Mouse (Mus musculus) thymus, postnatal 25 days (tissue): Measurements from ENCODE around the gene Trpc5.

ENCODE experiments used
- DNase-seq: peaks from one replicate; pipeline ENCODE4 v3.0.0; 2022

The Trpc5 gene

DNA sequence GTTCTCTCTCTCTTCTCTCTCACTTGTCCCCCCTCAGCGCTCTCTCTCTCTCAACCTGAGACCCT lies at the start of gene Trpc5:
Gene Trpc5, minus strand, starts transcription at position 39 of the 65 bp plus-strand sequence.
- DNase-seq: no peak

- no peak for DNase-seq
Measured at GRCm38 (mm10) chrX:144716330-144716729, 28.4 kb upstream of the Trpc5 start.

GRCm38 (mm10) chrX:144689859-144690181 lies 1.8 kb upstream of the Trpc5 start:
- DNase-seq: no peak

DNA sequence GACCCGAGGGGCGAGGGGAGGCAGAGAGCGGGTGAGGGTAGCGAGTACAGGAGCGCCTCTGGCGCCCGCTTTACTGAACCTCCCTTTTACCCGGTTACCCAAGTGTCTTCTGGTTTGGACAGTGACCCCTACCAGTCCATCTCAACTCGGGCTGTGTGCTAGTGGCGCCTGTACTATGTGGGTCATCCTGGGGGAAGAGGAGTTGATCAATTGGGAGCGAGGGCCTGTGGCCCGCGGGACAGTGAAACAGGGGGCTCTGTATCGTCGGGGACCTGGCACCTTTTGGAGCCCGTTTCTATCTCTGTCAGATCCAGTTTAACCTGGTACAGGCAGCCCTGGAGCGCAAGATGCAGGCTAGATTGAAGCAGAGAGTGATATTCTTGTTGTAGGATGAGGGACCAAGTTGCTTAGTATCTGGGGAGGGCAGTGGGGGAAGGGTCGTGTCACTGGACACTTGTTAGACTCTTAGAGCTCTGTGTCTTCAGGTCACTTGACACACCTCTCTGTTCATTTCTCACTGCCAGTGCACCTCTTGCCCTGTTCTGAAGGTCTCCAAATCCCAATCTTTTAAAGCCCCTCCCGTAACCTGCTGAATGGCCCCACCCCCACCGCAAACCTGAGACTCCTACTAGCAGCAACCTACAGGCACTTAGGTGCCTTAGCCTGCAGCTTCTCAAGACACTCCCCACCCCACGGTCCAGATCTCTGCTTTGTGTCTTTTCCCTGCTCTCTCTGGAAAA lies 1.3 kb upstream of the Trpc5 start:
- no peak for DNase-seq

DNA sequence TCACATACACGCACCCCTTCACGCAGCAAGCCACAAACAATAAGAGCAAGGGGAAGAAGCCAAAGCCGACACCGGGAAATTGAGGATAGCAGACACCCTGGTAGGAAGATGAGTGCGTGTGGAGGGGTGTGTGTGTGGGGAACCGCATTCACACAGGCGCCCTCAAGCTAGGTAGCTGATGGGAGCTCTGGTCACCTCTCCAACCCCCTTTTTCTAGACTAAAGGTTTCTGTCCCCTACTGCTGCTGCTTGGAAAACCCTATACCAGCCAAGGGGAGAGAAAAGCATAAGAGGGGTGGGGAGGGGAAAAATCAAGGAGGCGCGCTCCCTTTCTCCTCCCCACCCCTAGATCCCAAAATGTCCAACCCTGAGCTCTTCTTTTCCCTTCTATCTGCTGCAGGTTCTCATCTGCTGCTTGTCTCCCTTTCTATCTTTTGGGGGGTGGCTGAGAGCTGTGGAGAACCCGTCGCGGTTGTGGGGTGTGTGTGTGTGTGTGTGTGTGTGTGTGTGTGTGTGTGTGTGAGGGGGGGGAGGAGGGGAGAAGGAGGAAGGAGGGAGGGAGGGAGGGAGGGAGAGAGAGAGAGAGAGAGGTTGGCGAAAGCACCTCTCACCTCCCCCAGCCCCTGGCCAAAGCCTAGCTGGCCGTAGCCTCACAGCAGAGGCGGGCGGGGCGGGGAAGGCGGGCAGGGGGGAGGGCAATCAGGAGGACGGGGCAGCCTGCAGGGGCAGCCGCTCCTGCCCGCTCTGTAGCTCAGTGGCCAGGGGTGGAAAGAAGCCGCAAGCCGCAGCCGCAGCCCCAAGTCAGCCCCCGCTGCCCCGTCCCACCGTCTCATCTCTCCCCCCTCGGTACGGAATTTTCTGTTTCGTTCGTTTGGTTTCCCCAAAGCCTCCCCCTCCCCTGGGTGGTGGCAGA lies 483 bp upstream of the Trpc5 start, which contains the start of gene Rtl4:
Gene Rtl4, plus strand, starts transcription at position 701 of the 912 bp plus-strand sequence.
- no peak for DNase-seq

DNA sequence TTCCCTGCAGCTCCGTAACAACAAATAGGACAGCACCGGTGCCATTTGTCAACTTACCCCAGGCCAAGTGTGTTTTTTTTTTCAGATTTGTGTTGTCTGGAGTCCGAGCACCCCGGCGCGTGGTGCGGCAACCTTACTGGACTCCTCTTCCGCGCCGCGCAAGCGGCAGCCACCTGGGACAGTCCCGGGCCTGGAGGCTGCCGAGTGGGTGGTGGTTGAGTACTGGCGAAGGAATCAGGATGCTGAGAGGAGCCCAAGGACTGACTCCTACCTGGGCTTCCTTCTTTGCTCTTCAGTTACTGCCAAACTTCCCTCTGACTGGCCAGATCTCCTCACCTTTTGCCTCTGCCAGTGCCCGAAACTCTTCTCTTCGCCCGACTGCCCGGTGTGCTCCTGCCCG lies 238 bp downstream of the Trpc5 start:
- no peak for DNase-seq

- no peak for DNase-seq
Measured at GRCm38 (mm10) chrX:144652196-144652595, 35.8 kb downstream of the Trpc5 start.

GRCm38 (mm10) chrX:144645394-144645793 lies 42.6 kb downstream of the Trpc5 start:
- DNase-seq: no peak

DNA sequence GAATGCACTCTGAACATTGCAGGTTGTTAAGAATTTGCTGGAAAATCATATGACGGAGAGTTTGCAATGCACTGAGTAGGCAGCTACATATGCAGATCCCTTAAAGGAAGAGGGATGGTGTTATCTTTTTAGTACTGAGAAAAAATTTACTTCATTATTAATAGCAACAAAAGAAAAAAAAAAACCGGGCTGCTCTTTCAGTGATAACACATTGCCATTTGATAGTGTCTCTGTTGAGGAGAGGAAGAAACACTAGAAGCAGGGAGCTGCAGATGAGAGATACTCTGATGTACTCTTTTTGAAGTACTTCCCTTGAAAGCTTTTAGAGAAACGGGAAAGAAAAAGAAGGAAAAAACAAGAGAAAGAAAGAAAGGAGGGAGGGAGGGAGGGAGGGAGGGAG lies 43.2 kb downstream of the Trpc5 start:
- no peak for DNase-seq

- DNase-seq: no peak
Measured at GRCm38 (mm10) chrX:144612753-144613152, 75.2 kb downstream of the Trpc5 start.

- no peak for DNase-seq
Measured at GRCm38 (mm10) chrX:144536431-144536830, 151.5 kb downstream of the Trpc5 start.

GRCm38 (mm10) chrX:144526042-144526441 lies 161.9 kb downstream of the Trpc5 start:
- peak; percentile 34 for DNase-seq

DNA sequence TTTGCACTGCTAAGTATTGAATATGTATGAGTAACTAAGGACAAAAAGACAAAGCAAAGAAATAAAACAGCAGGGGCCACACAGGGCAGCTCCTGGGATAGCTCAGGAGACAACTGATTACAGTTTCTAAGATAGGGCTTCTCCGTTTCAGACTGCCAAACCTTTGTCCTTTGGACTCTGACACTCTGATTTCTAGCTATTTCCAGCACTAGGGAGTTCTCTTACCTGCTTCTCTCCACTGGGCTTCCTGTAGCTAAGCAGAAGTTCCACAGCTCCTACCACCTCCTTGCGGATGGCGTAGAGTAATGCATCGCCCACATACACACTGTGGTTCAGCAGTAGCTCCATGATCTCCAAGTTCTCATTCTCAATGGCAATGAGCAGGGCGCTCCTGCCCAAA lies 164.7 kb downstream of the Trpc5 start:
- no peak for DNase-seq

DNA sequence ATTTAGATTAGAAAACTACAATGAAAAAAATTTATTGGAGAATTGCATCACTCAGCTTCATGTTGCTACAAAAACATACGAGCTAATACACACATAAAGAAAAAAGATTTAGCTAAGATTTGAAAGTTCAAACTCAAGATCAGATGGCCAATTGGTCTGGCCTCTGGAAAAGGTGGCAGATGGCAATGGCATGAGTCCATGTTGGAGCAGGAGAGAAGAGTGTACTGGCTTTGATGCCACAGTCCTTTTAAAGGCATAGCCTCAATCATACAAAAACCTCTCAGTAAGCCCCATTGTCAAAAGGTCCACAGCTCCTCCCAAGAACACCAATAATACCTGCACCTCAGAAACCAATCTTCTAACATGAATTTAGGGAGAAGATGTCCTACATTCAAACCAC lies 196.6 kb downstream of the Trpc5 start:
- DNase-seq: no peak

- no peak for DNase-seq
Measured at GRCm38 (mm10) chrX:144464416-144464815, 223.6 kb downstream of the Trpc5 start.

DNA sequence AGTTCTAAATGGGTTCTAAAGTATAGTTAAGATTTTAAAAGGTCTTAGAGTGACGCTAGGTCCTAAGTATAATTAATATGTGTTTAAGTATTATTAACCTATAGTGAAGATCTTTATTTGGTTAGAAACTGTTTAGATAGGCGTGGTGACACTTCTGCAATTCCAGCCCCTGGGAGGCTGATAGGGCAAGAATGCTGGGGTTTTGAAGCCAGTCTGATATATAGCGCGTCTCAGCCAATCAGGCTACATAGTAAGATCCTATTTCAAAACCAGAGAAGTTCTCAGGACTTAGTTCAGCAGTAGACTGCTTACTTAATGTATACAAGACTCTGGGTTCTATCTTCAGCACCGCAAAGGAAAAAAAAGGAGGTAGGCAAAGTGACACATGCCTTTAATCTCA lies 231.7 kb downstream of the Trpc5 start, which contains the start of gene Trpc5os:
Gene Trpc5os, plus strand, starts transcription at position 301 of the 400 bp plus-strand sequence.
- no peak for DNase-seq

DNA sequence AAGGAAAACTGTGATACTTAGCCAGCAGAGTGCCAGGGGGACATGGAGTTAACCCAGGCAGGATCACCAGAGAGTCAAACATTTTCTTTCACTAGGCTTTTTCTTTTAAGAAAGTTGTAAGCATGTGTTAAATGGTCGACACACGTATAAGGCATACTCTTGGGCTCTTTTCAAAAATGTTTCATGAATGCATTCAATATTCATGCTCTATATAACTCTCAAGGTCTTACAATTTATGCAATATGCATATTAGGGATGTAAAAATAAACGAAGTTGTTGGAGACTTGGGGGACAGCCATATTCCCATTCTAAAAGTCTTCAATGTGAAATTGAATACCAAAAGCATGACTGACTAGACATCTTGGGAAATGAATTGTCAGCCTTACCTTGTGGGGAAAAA lies 264.1 kb downstream of the Trpc5 start:
- DNase-seq: no peak

DNA sequence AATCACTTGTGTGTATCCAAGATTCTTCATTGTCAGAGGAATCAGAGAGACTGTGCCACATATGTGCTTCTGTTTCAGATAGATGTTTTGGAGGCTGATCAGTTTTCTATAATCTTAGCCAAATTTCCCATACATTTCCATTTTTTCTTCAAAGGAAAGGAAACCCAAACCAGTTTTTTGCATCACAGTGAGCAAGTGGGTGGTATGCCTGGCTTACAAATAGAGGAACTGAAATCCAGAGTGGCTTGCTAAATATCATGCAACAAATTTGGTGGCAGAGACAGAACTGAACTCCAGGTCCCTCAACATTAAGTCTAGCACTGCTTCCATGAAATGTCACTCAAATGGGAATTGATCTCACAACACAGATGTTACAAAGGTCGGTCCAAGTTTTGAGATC lies 266.9 kb downstream of the Trpc5 start:
- no peak for DNase-seq

DNA sequence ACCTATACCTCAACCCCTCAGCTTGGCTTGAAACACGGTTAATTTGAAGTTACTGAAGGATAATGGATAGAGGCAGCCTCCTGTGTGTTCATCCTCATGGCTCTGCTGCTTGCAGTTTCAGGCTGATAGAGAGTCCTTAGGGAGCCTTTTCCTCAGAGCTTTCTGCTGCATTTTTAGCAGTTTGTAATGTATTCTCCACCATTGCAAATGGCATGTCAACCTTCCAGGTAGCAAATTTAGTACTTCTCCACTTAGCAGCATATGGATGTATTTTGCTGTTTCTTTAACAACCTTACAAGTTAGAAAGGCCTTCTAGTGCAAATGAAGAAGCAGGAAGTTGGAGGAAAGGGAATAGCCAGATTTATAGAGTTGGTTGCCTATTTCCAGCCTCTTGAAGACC lies 267.7 kb downstream of the Trpc5 start:
- DNase-seq: no peak

DNA sequence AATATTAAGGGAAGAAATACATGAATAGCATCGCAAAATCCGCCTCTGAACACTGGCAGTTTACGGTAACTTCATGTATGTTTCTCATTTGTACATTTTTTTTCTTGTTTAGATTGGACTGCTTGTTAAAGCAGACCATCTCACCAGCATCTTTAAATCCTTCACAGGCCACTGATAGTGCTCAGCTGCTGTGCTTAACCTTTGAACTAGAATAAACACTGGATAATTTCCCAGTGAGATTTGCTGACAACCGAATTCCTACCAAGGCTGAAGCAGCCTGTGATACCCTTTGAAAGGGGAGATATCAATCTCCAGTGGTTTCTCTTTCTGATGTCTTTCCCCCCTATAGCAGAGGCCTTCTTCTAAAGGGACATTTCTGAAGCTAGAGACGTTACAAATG lies 279.9 kb downstream of the Trpc5 start:
- DNase-seq: no peak

DNA sequence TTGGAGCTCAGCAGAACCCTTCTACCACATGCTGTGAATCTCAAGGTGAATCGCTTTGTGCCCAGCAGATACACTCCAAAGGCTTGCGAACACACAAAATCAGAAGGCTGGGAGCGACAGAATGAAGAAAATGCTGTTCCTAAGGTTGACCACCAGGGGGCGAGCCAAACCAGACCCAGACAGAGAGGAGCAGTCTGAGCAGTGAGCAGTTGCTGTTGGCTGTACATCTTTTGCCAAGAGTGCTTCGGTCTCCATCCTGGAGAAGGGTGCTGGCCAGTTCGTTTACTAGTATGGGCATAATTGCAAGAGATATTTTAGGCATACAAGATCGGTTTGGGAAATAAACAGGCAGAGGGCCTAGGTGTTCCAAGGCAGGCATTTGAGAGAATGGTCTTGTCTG lies 284.5 kb downstream of the Trpc5 start:
- DNase-seq: peak; percentile 35

- DNase-seq: no peak
Measured at GRCm38 (mm10) chrX:144374196-144374595, 313.8 kb downstream of the Trpc5 start.

- DNase-seq: no peak
Measured at GRCm38 (mm10) chrX:144338355-144338754, 349.6 kb downstream of the Trpc5 start.

DNA sequence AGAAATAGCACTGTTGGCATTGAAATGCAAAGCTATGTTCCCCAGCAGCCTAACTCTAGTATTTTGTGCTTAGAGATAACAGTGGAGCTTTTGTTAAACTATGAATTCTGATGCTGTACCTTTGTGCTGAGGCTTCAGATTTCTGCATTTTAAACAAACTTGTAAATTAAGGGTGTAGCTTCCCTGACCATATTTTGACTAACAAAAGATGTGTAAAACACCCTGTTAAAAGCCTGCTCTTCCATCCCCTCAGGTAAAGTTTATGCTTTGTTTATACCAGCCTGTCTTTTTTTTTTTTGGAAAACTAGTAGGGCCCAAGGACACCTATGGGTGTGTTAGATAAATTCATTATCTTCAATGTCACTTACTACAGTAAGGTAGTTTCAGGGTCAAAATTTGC lies 350.0 kb downstream of the Trpc5 start:
- no peak for DNase-seq
